Mouse (Mus musculus) kidney, postnatal 0 days (tissue): ENCODE data around the gene Pdcd6ip. TPM values are rescaled to one million over a fixed set of nuclear protein-coding genes. Genes with fewer than 3 reads are reported as not detected.
A peak's percentile ranks its signal among the peaks of the same experiment; 100 is the strongest.
"Not testable (repeated sequence)": the region's sequence is repeated elsewhere in the genome, so short reads cannot be mapped to it uniquely, and the experiment has no call there.

Experiments
- ATAC-seq: fragments of 200-750 bp; cut with Nextera tagmentation; replicated peaks from 2 replicates; pipeline ENCODE4 v1.8.0; 2017; ENCODE audit warnings: low read depth, moderate number of reproducible peaks, moderate TSS enrichment, moderate library complexity; ENCODE audit not compliant: low FRiP score
- DNase-seq: peaks from one replicate; pipeline ENCODE4 v3.0.0-alpha.2; 2016; ENCODE audit warnings: low spot score
- H3K27ac ChIP-seq: fragments of 300-500 bp; sonication (generic); 2 replicates; pipeline ENCODE4 v1.5.1; 2014; ENCODE audit warnings: mild to moderate bottlenecking
- H3K27me3 ChIP-seq: fragments of 300-500 bp; sonication (generic); 2 replicates; pipeline ENCODE4 v1.6.1; 2014; ENCODE audit warnings: low read length, mixed read lengths; ENCODE audit not compliant: insufficient read depth
- H3K36me3 ChIP-seq: fragments of 300-500 bp; sonication (generic); 2 replicates; pipeline ENCODE4 v1.6.1; 2014; ENCODE audit warnings: low read length, mixed read lengths; ENCODE audit not compliant: insufficient read depth
- H3K4me1 ChIP-seq: fragments of 300-500 bp; sonication (generic); replicated peaks from 2 replicates; pipeline ENCODE4 v1.6.1; 2014; ENCODE audit warnings: antibody characterized with exemption, low read length, mixed read lengths; ENCODE audit not compliant: insufficient read depth
- H3K4me2 ChIP-seq: fragments of 300-500 bp; sonication (generic); 2 replicates; pipeline ENCODE4 v1.6.1; 2014; ENCODE audit warnings: mild to moderate bottlenecking, low read length, moderate library complexity, mixed read lengths
- H3K4me3 ChIP-seq: fragments of 300-500 bp; sonication (generic); replicated peaks from 2 replicates; pipeline ENCODE4 v1.5.1; 2014; ENCODE audit warnings: low read depth, low read length
- H3K9ac ChIP-seq: fragments of 300-500 bp; sonication (generic); 2 replicates; pipeline ENCODE4 v1.6.1; 2014; ENCODE audit warnings: low read depth, low read length
- H3K9me3 ChIP-seq: fragments of 300-500 bp; sonication (generic); replicated peaks from 2 replicates; pipeline ENCODE4 v1.6.1; 2016; ENCODE audit warnings: low read length, inconsistent platforms, mixed read lengths
- CTCF ChIP-seq: IDR thresholded peaks from 2 replicates; pipeline ENCODE4 v1.5.1; 2016; ENCODE audit warnings: antibody characterized with exemption, low read depth, mild to moderate bottlenecking, moderate library complexity
- WGBS: fragments of 180-500 bp; shearing (Covaris S2); extraction: QIAGEN DNeasy Blood & Tissue Kit; methylation state at CpG from one replicate; pipeline ENCODE4 v1.1.7; 2014; 5-methylcytosine and 5-hydroxymethylcytosine counted together
- polyA plus RNA-seq: library from polyadenylated mRNA; unstranded; fragments of >200 nt; fragmentation: Nextera tagmentation; extraction: Ambion mirVana; gene quantifications from 2 replicates; pipeline ENCODE4 v1.2.1, GENCODE M21; 2015

The Pdcd6ip gene
- polyA plus RNA-seq, 1 experiment from 2014 or later = 69.1 TPM

DNA sequence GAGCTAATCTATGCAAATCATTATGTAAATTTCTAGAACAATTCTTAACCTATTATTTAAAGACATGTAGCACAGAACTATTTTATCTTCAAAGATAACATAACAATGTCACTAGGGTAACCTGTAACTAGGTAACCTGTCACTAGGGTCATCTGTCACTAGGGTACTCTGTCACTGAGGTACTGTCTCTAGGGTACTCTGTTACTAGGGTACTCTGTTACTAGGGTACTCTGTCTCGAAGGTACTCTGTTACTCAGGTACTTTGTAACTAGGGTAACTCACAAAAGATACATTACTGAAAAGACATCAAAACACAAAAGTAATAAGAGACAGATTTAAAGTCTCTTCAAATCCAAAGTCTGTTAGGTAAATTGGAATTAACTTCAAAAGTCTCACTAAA, 50.2 kb downstream of the Pdcd6ip start:
- H3K36me3 ChIP-seq = peaks cover 57% of the 10 kb centered on the region
- 95% methylated on average over 1 of the region's 1 CpGs for WGBS

DNA sequence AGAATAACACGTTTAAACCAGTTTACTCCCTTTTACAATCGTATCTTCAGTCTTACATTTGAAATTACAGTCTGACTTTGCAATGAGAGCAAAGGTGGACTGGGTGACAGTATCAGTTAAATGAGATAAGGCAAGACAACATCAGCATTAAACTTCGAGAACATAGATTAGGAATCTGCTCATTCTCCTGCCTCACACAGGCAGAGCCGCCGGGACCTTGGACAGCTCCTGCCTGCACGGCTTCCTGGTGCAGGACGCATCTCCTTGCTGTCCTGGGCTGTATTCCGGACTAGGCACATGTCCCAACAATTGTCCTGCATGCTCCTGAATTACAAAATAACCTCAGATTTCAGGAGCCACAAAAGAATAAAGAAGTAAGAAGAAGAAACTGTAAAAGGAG, 54.5 kb downstream of the Pdcd6ip start:
- WGBS = 68% methylated on average over 8 of the region's 8 CpGs
- Histone ChIP-seq H3K36me3 (peaks cover 35% of the 10 kb centered on the region), H3K27ac (no peak overlapping the region), H3K4me2 (no peak overlapping the region), H3K9ac (no peak overlapping the region), H3K9me3 (no peaks in the 10 kb centered on the region), H3K4me3 (no peak overlapping the region), H3K4me1 (no peaks in the 10 kb centered on the region), H3K27me3 (no peaks in the 10 kb centered on the region)
- ATAC-seq = no peak
- no peak for TF ChIP-seq CTCF
- DNase-seq = no peak

More for the DNA sequence above, 50.2 kb downstream of the Pdcd6ip start:
- no peak overlapping the region for H3K27ac ChIP-seq
- ATAC-seq (no peak), DNase-seq (no peak)
- H3K9me3 ChIP-seq = no peaks in the 10 kb centered on the region
- no peak overlapping the region for H3K4me3 ChIP-seq
- H3K4me2 ChIP-seq = no peak overlapping the region
- no peaks in the 10 kb centered on the region for H3K27me3 ChIP-seq
- TF ChIP-seq CTCF = no peak
- H3K4me1 ChIP-seq = no peaks in the 10 kb centered on the region
- no peak overlapping the region for H3K9ac ChIP-seq

DNA sequence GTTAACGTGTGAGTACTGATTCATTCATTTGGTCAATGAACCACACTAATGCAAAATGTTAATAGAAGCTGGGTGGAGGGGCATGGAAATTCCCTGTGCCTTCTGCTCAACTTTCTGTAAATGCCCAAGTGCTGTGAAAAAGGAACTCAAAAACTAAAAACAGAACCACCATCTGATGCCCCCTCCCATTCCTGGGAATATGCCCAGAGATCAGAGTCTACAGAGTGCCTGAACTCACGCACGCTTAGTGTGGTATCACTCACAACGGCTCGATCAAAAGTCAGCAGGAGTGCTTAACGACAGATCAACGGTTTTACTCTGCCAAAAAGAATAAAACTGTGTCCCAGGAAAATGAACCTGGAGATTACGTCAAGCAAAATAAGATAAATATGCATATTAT, 57.3 kb downstream of the Pdcd6ip start:
- H3K4me1 ChIP-seq = no peaks in the 10 kb centered on the region
- H3K27me3 ChIP-seq = no peaks in the 10 kb centered on the region
- no peak overlapping the region for H3K27ac ChIP-seq
- H3K4me2 ChIP-seq = no peak overlapping the region
- peaks cover 20% of the 10 kb centered on the region for H3K36me3 ChIP-seq
- H3K4me3 ChIP-seq = no peak overlapping the region
- no peak for DNase-seq
- 87% methylated on average over 8 of the region's 8 CpGs for WGBS
- no peak for TF ChIP-seq CTCF
- no peak for ATAC-seq
- no peaks in the 10 kb centered on the region for H3K9me3 ChIP-seq
- H3K9ac ChIP-seq = no peak overlapping the region

DNA sequence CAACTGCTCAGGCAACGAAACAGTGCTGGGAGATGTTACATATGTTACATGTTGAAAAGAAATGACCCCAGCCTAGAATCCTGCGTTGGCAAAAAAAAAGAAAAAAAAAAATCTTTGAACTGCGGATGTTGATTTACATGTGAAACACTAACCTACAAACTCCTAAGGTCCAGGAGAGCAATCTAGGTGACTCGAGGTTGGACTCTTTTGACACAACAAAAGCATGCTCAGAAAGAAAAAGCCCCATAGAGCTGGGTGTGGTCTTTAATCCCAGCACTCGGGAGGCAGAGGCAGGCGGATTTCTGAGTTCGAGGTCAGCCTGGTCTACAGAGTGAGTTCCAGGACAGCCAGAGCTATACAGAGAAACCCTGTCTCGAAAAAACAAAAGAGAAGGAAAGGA, 58.8 kb downstream of the Pdcd6ip start:
- H3K9me3 ChIP-seq, H3K9ac ChIP-seq, H3K27me3 ChIP-seq, DNase-seq, ATAC-seq, H3K4me3 ChIP-seq, H3K4me2 ChIP-seq, H3K4me1 ChIP-seq, H3K27ac ChIP-seq: not testable (repeated sequence)
- peaks cover 13% of the 10 kb centered on the region for H3K36me3 ChIP-seq
- 73% methylated on average over 8 of the region's 8 CpGs for WGBS

DNA sequence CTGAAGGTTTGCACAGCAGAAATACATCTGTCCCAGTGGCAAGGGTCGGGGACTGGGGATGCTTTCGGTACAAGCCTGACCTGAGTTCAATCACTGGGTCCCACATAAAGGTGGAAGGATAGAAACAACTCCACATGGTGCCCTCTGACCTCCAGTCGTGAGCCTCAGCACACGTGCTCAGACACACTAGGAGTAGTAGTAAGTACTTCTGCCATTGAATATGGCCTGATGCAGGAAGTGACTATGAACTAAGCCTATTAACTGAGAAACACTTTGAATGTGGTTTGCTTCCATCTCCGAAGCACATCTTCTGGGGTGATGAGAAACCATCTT, 62.3 kb downstream of the Pdcd6ip start:
- no peak overlapping the region for H3K4me3 ChIP-seq
- no peaks in the 10 kb centered on the region for H3K9me3 ChIP-seq
- H3K4me1 ChIP-seq = no peaks in the 10 kb centered on the region
- no peak overlapping the region for H3K9ac ChIP-seq
- H3K27ac ChIP-seq = no peak overlapping the region
- no peaks in the 10 kb centered on the region for H3K36me3 ChIP-seq
- DNase-seq = no peak
- H3K4me2 ChIP-seq = no peak overlapping the region
- WGBS = 31% methylated on average over 5 of the region's 5 CpGs
- no peaks in the 10 kb centered on the region for H3K27me3 ChIP-seq
- ATAC-seq = no peak; the same call in 1 of the 2 replicates
- no peak for TF ChIP-seq CTCF

DNA sequence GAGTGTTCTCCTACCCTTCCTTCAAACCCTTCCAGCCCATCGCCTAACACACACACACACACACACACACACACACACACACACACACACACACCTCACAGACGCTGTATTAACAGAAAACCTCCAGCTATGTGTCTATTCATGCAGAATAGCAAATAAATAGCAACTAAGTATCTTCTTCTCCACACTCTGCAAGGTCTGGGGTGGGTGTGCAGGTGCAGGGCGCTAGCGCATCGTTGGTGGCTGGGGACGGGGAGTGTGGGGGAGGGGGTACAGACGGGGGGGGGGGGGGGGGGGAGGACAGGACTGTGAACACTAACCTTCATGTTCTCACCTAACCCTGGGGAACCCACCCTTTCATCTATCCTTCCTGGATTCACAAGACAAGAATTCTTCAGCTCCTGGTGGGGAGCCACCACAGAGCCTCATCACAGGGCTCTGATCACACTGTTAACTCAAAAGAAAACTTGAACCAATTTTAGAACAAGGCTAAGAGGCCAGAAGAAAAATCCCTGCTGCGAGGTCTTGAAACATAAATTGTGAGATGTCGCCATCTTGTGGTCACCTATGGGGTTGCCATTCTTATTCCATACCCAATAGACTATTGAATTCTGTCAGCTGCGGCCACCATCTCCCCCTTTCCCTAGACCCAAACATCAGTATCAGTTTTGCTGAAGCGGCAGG, 62.8 kb downstream of the Pdcd6ip start:
- 29% methylated on average over 10 of the region's 11 CpGs for WGBS
- Histone ChIP-seq H3K9ac (no peak overlapping the region), H3K4me2 (no peak overlapping the region), H3K9me3 (no peaks in the 10 kb centered on the region), H3K27me3 (no peaks in the 10 kb centered on the region), H3K4me3 (no peak overlapping the region), H3K36me3 (no peaks in the 10 kb centered on the region), H3K4me1 (no peaks in the 10 kb centered on the region), H3K27ac (no peak overlapping the region)
- DNase-seq (peak; percentile 84), ATAC-seq (peak; percentile 40; the same call in 1 of the 2 replicates)
- peak; percentile 83 for TF ChIP-seq CTCF

DNA sequence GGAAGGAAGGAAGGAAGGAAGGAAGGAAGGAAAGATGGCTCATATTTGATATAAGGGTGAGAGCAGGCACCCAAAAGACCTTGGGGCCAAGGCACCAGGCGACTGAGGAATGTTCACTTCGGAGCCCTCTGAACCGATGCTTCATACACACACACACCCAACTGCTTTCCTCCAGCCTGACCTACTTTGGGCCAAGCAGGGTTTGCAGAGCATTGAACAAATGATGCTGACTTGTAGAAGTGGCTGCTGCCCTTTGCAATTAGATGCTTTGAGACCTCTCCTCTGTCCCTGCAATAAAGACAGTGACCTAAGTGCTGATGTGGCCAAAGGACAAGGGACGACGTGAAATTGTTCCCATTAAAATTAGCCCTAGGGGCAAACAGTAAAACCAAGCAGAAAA, 63.4 kb downstream of the Pdcd6ip start:
- Histone ChIP-seq H3K36me3 (no peaks in the 10 kb centered on the region), H3K9me3 (no peaks in the 10 kb centered on the region), H3K9ac (no peak overlapping the region), H3K4me3 (no peak overlapping the region), H3K27me3 (no peaks in the 10 kb centered on the region), H3K4me2 (no peak overlapping the region), H3K4me1 (no peaks in the 10 kb centered on the region), H3K27ac (no peak overlapping the region)
- 49% methylated on average over 5 of the region's 5 CpGs for WGBS
- ATAC-seq (no peak), DNase-seq (no peak)
- TF ChIP-seq CTCF = no peak
